ENCODE assay signal across 8 mouse cellular contexts in the genomic region with DNA sequence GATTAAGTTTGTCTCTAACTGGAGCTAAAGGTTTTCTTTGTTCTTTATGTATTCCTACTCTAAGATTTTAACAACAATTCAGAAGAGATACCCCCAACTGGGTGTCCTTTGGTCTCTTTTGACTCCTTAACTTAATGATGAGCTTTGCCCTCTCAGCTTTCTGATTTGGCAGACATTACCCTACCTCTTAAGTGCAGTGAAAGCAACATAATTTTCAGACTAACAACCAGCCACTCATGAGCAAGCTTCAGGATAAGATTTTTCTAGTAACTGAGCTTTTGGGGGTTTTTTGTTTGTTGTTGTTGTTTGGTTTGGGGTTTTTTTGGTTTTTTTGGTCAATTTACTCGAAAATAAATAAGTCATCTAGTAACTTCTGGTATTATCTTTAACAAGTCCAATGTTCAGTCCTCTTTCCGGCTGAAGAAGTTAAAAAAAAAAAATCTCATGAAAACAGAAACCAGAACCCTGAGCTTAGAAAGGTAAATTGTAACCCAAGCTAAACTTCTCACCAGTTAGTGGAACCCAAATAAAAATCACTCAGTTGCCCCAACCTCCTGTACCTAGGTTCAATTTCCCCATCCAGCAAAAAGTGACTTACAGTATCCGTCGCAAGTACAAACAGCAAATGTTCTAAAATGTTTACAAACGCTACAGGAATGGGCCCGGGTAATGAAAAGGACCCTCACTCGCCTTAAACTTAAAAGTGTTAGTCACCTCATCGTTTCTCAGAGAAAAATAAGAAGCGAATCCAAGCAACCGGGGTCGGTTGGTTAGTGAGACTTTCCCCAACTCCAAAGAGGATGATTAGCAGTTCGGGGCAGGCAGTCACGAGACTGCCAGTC. TPM values are rescaled to one million over a fixed set of nuclear protein-coding genes. Genes with fewer than 3 reads are reported as not detected.
DNase-seq lines count a peak whose midpoint lies in the region; ATAC-seq and TF ChIP-seq lines count a peak whose summit lies in the region.

No protein-coding gene starts in this region.

- peak overlapping the region; percentile 98 for H3K9ac ChIP-seq in heart, adult 2 months (ENCODE audit: low read depth, low read length)
- H3K9ac ChIP-seq in liver, embryonic 16.5 days (ENCODE audit: low read depth, low read length) = peak overlapping the region; percentile 95

- H3K4me3 ChIP-seq in heart, adult 2 months = peak overlapping the region; percentile 71
- peak overlapping the region; percentile 99 for H3K4me3 ChIP-seq in E14TG2a.4 (replicated peaks; ENCODE audit: low read length)
- peak overlapping the region; percentile 98 for H3K4me3 ChIP-seq in hindbrain, embryonic 10.5 days
- peak overlapping the region; percentile 97 for H3K4me3 ChIP-seq in liver, embryonic 16.5 days (ENCODE audit: low read depth, low read length)

- H3K4me1 ChIP-seq in heart, adult 2 months (ENCODE audit: control insufficient read depth, insufficient read depth, low read length) = peaks cover 23% of the 10 kb centered on the region
- H3K4me1 ChIP-seq in E14TG2a.4 (replicated peaks; ENCODE audit: low read depth, low read length) = peaks cover 44% of the 10 kb centered on the region
- peaks cover 32% of the 10 kb centered on the region for H3K4me1 ChIP-seq in hindbrain, embryonic 10.5 days (replicated peaks)
- peaks cover 41% of the 10 kb centered on the region for H3K4me1 ChIP-seq in liver, embryonic 16.5 days (ENCODE audit: control insufficient read depth, low read depth, low read length)

- DNase-seq in heart, adult 2 months = no peak
- DNase-seq in heart, postnatal 14 days = no peak
- DNase-seq in hindbrain, embryonic 10.5 days (ENCODE audit: low spot score) = no peak
- DNase-seq in urinary bladder, postnatal 36 days (ENCODE audit: low spot score in 2 of 2) = no peak
- no peak for DNase-seq in urinary bladder, postnatal 25 days (ENCODE audit: low spot score)
- DNase-seq in frontal cortex, postnatal 14 days (ENCODE audit: low spot score in 2 of 2) = no peak

- peak overlapping the region; percentile 87 for H3K4me2 ChIP-seq in liver, embryonic 16.5 days (ENCODE audit: low read depth, low read length)

- peak overlapping the region; percentile 96 for H3K27ac ChIP-seq in heart, adult 2 months
- H3K27ac ChIP-seq in hindbrain, embryonic 10.5 days = peak overlapping the region; percentile 92
- peak overlapping the region; percentile 100 for H3K27ac ChIP-seq in liver, embryonic 16.5 days (ENCODE audit: low read length)

- no peaks in the 10 kb centered on the region for H3K27me3 ChIP-seq in heart, adult 2 months (ENCODE audit: control insufficient read depth, insufficient read depth, low read length)
- no peaks in the 10 kb centered on the region for H3K27me3 ChIP-seq in E14TG2a.4 (ENCODE audit: insufficient read depth, low read length)
- H3K27me3 ChIP-seq in hindbrain, embryonic 10.5 days (ENCODE audit: insufficient read depth, poor library complexity, severe bottlenecking) = no peaks in the 10 kb centered on the region
- H3K27me3 ChIP-seq in liver, embryonic 16.5 days (ENCODE audit: control insufficient read depth, insufficient read depth, low read depth, low read length) = no peaks in the 10 kb centered on the region

- TF ChIP-seq POLR2A in heart, adult 2 months (IDR thresholded peaks at IDR 0.05; ENCODE audit: insufficient read depth, low read depth, low read length) = no peak

- peaks cover 6% of the 10 kb centered on the region for H3K79me2 ChIP-seq in heart, adult 2 months (replicated peaks; ENCODE audit: control insufficient read depth, insufficient read depth, low read length)

- no peaks in the 10 kb centered on the region for H3K9me3 ChIP-seq in E14TG2a.4 (ENCODE audit: low read length)
- no peaks in the 10 kb centered on the region for H3K9me3 ChIP-seq in hindbrain, embryonic 10.5 days
- H3K9me3 ChIP-seq in liver, embryonic 16.5 days (replicated peaks; ENCODE audit: control insufficient read depth, low read length) = no peaks in the 10 kb centered on the region

- no peak for TF ChIP-seq EP300 in heart, adult 2 months (IDR thresholded peaks at IDR 0.05; ENCODE audit: insufficient read depth, low read depth, low read length)

- under 1% methylated on average over 13 of the region's 13 CpGs for WGBS in heart, adult 2 months
- 5% methylated on average over 13 of the region's 13 CpGs for WGBS in hindbrain, embryonic 10.5 days
- under 1% methylated on average over 13 of the region's 13 CpGs for WGBS in liver, embryonic 16.5 days (ENCODE audit: insufficient replicate concordance)

- H3K36me3 ChIP-seq in heart, adult 2 months (ENCODE audit: control insufficient read depth, insufficient read depth, low read length) = peaks cover 36% of the 10 kb centered on the region
- peaks cover 6% of the 10 kb centered on the region; the same call in 1 of the 2 replicates for H3K36me3 ChIP-seq in E14TG2a.4 (ENCODE audit: insufficient read depth, low read length)
- no peaks in the 10 kb centered on the region for H3K36me3 ChIP-seq in hindbrain, embryonic 10.5 days
- H3K36me3 ChIP-seq in liver, embryonic 16.5 days (ENCODE audit: control insufficient read depth, insufficient read depth) = no peaks in the 10 kb centered on the region

- intact Hi-C loops in heart, adult 2 months (cut with DNase I) = loop anchor here (2.0 kb wide), 1 partner anchor 19 kb away; the partner anchor contains the start of gene Ndel1
- intact Hi-C loops in heart, postnatal 14 days (cut with DNase I) = loop anchor here (2.0 kb wide), 1 partner anchor 23 kb away; no protein-coding TSS in a partner anchor

- no peak for ATAC-seq in liver, embryonic 16.5 days (ENCODE audit: low read depth)

- TF ChIP-seq CTCF in heart, adult 2 months (IDR thresholded peaks at IDR 0.05) = no peak
- TF ChIP-seq CTCF in E14TG2a.4 (conservative IDR thresholded peaks at IDR 0.05; ENCODE audit: low read length) = no peak

RNA-seq across cellular contexts. Expression of gene Ndel1, which starts 19.8 kb away (rescaled TPM):
- 10 to 100 TPM; 60.4 to 63.7 TPM for total RNA-seq in heart, adult 2 months (2021)
- 45.5 and 64.1 TPM in 2 replicates for polyA plus RNA-seq in heart, adult 2 months (2012; rRNA removed)
- 10 to 100 TPM; 56.1 to 59.6 TPM for total RNA-seq in heart, postnatal 14 days (2021)
- 56.3 and 57.7 TPM in 2 replicates for polyA plus RNA-seq in hindbrain, embryonic 10.5 days (2016; fragmentation: Nextera tagmentation; extraction: Ambion mirVana)
- 36.9 and 38.6 TPM in 2 replicates for polyA plus RNA-seq in liver, embryonic 16.5 days (2015; fragmentation: Nextera tagmentation; extraction: Ambion mirVana)

RNA-seq across cellular contexts. Expression of gene Rnf222, which starts 36.5 kb away (rescaled TPM):
- under 1 TPM; 0.07 to 0.13 TPM for total RNA-seq in heart, adult 2 months (2021)
- polyA plus RNA-seq in heart, adult 2 months (2012; rRNA removed) = 0.12 TPM in 2 replicates
- under 1 TPM in 1 of 2 experiments, not detected in 1; 0.15 TPM for total RNA-seq in heart, postnatal 14 days (2021)
- 0.07 TPM in 1 of 2 replicates, not detected in the other for polyA plus RNA-seq in hindbrain, embryonic 10.5 days (2016; fragmentation: Nextera tagmentation; extraction: Ambion mirVana)
- 0.04 and 0.14 TPM in 2 replicates for polyA plus RNA-seq in liver, embryonic 16.5 days (2015; fragmentation: Nextera tagmentation; extraction: Ambion mirVana)

RNA-seq across cellular contexts. Expression of gene Rpl26, which starts 49.5 kb away (rescaled TPM):
- total RNA-seq in heart, adult 2 months (2021) = 100 to 1,000 TPM; 648 to 707 TPM
- polyA plus RNA-seq in heart, adult 2 months (2012; rRNA removed) = 494 and 639 TPM in 2 replicates
- 100 to 1,000 TPM; 607 to 680 TPM for total RNA-seq in heart, postnatal 14 days (2021)
- polyA plus RNA-seq in hindbrain, embryonic 10.5 days (2016; fragmentation: Nextera tagmentation; extraction: Ambion mirVana) = 904 and 972 TPM in 2 replicates
- polyA plus RNA-seq in liver, embryonic 16.5 days (2015; fragmentation: Nextera tagmentation; extraction: Ambion mirVana) = 457 and 528 TPM in 2 replicates
